Mouse (Mus musculus): ENCODE data around the gene Kif17.

DNA sequence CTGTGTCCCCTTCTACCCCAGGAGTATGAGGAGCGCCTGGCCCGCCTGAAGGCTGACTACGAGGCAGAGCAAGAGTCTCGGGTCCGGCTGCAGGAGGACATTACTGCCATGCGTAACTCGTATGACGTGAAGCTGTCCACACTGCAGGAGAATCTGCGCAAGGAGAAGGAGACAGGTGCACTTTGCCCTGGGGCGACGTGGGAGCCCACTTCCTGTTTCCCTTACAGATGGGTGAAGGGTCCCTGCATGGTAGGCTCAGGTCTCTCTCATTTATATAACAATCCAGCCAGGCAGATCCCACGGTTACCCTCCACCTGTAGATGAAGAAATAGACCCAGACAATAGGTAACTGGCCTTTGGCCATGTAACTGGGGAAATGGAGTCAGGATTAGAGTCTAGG lies 36.2 kb downstream of the Kif17 start:
- no peak for TF ChIP-seq GATA1 (IDR thresholded peaks at IDR 0.05; ENCODE audit: borderline replicate concordance, low read length)
- TF ChIP-seq FLI1 (IDR thresholded peaks at IDR 0.05; ENCODE audit: low read length): no peak

All from megakaryocyte, embryonic 14.5 days (primary cell).